Mouse (Mus musculus) brain, adult 10 weeks (tissue): ENCODE measurements around the gene Gsap. TPM values are rescaled to one million over a fixed set of nuclear protein-coding genes. Genes with fewer than 3 reads are reported as not detected.

Experiments
- polyA plus RNA-seq: library from polyadenylated mRNA; stranded (reverse); fragments of 350-450 nt; fragmentation: Illumina TruSeq; extraction: RNeasy Lipid Tissue Mini Kit (QIAGEN cat#74804); gene quantifications from one replicate; pipeline ENCODE4 v1.2.3, GENCODE M21; 2015; ENCODE audit warnings: low read depth, low replicate concordance

The Gsap gene
- polyA plus RNA-seq, result 5.1 TPM

GRCm38 (mm10) chr5:21185764-21186685 lies at the start of gene Gsap:
TSS of gene Gsap (plus strand) at chr5:21186255.

Other genes starting within 250 kb of the Gsap start
- gene Rsbn1l, start 229.9 kb upstream of the Gsap start, polyA plus RNA-seq, result 12.9 TPM
- gene Ptpn12, start 130.3 kb upstream of the Gsap start, polyA plus RNA-seq, result 30.5 TPM
- gene Fgl2, start 186.4 kb downstream of the Gsap start, polyA plus RNA-seq, result 1.7 TPM
- gene Ccdc146, start 238.4 kb downstream of the Gsap start, polyA plus RNA-seq, result 1.8 TPM
- 14.1 TPM for gene Fam185a, start 238.7 kb downstream of the Gsap start, polyA plus RNA-seq